Mouse (Mus musculus) adipocyte (in vitro differentiated cells): ENCODE data around the gene Smarcc2.
"Not testable (repeated sequence)": the region's sequence is repeated elsewhere in the genome, so short reads cannot be mapped to it uniquely, and the experiment has no call there.

Experiments
- DNase-seq: peaks from one replicate; pipeline ENCODE4 v3.0.0-alpha.2; 2016; ENCODE audit warnings: low spot score

Gene Smarcc2

GRCm38 (mm10) chr10:128493695-128494666 lies 34.9 kb downstream of the Smarcc2 start, which contains the start of gene Myl6:
TSS of gene Myl6 (minus strand) at chr10:128494145.
- peak; percentile 99 for DNase-seq

- DNase-seq, result no peak
Observed at GRCm38 (mm10) chr10:128494667-128495245, 35.7 kb downstream of the Smarcc2 start.

- DNase-seq, result peak; percentile 49
Observed at GRCm38 (mm10) chr10:128495270-128495669, 36.2 kb downstream of the Smarcc2 start.

- DNase-seq, result no peak
Observed at GRCm38 (mm10) chr10:128495903-128496302, 36.9 kb downstream of the Smarcc2 start.

- no peak for DNase-seq
Observed at GRCm38 (mm10) chr10:128496509-128497077, 37.5 kb downstream of the Smarcc2 start.

- no peak for DNase-seq
Observed at GRCm38 (mm10) chr10:128497134-128497737, 38.2 kb downstream of the Smarcc2 start.

- peak; percentile 97 for DNase-seq
Observed at GRCm38 (mm10) chr10:128498590-128498989, 39.5 kb downstream of the Smarcc2 start, which contains the start of gene Myl6b. TSS of gene Myl6b (minus strand) at chr10:128498685.

- peak; percentile 80 for DNase-seq
Observed at GRCm38 (mm10) chr10:128499116-128499671, 40.1 kb downstream of the Smarcc2 start.

GRCm38 (mm10) chr10:128502341-128502740 lies 43.3 kb downstream of the Smarcc2 start:
- peak; percentile 67 for DNase-seq

- no peak for DNase-seq
Observed at GRCm38 (mm10) chr10:128503532-128503931, 44.5 kb downstream of the Smarcc2 start.

GRCm38 (mm10) chr10:128504012-128504411 lies 45.0 kb downstream of the Smarcc2 start:
- peak; percentile 59 for DNase-seq

- DNase-seq, result peak; percentile 65
Observed at GRCm38 (mm10) chr10:128504641-128505370, 45.8 kb downstream of the Smarcc2 start.

- DNase-seq, result not testable (repeated sequence)
Observed at GRCm38 (mm10) chr10:128505371-128505667, 46.3 kb downstream of the Smarcc2 start.

- DNase-seq, result no peak
Observed at GRCm38 (mm10) chr10:128505974-128506373, 46.9 kb downstream of the Smarcc2 start.

- DNase-seq, result peak; percentile 83
Observed at GRCm38 (mm10) chr10:128508260-128508659, 49.2 kb downstream of the Smarcc2 start.

- DNase-seq, result no peak
Observed at GRCm38 (mm10) chr10:128509203-128509602, 50.2 kb downstream of the Smarcc2 start.

- peak; percentile 48 for DNase-seq
Observed at GRCm38 (mm10) chr10:128509831-128510230, 50.8 kb downstream of the Smarcc2 start.

GRCm38 (mm10) chr10:128510301-128510700 lies 51.3 kb downstream of the Smarcc2 start:
- peak; percentile 84 for DNase-seq

- no peak for DNase-seq
Observed at GRCm38 (mm10) chr10:128511189-128511588, 52.1 kb downstream of the Smarcc2 start.

- no peak for DNase-seq
Observed at GRCm38 (mm10) chr10:128511761-128512160, 52.7 kb downstream of the Smarcc2 start.

GRCm38 (mm10) chr10:128515044-128515443 lies 56.0 kb downstream of the Smarcc2 start:
- DNase-seq, result no peak
